In genomic region chr11:76312805-76313204, GRCm38 (mm10) we compare ENCODE assay signal across 17 mouse cellular contexts.
DNase-seq lines count a peak whose midpoint lies in the region; ATAC-seq and TF ChIP-seq lines count a peak whose summit lies in the region.
"Had no signal": no experiment of that assay in that cellular context is flagged by ENCODE, and none has a peak within 500 bp of the region (broad histone marks: within the 10 kb centered on the region; RNA-seq: fewer than 3 reads in every experiment).

No protein-coding gene starts in this region.

- H3K4me1 ChIP-seq in heart, embryonic 10.5 days, result peaks cover 57% of the 10 kb centered on the region
- peaks cover 43% of the 10 kb centered on the region for H3K4me1 ChIP-seq in brown adipose tissue, adult 24 weeks (ENCODE audit: control insufficient read depth, insufficient read depth, insufficient read length, low read length)
- peaks cover 52% of the 10 kb centered on the region for H3K4me1 ChIP-seq in limb, embryonic 11.5 days (ENCODE audit: control insufficient read depth, insufficient read depth, low read length)

- H3K27ac ChIP-seq in heart, embryonic 10.5 days, result no peak overlapping the region
- peak overlapping the region; percentile 77 for H3K27ac ChIP-seq in brown adipose tissue, adult 24 weeks (replicated peaks; ENCODE audit: low read depth, low read length)
- peak overlapping the region; percentile 88; the same call in 1 of the 2 replicates for H3K27ac ChIP-seq in limb, embryonic 11.5 days (replicated peaks; ENCODE audit: low read depth, low read length)
- no peak overlapping the region for H3K27ac ChIP-seq in layer of hippocampus, adult 2 months
- H3K27ac ChIP-seq: neural tube, embryonic 15.5 days had no signal

- DNase-seq in heart, adult 11 months, result peak; percentile 91
- no peak for DNase-seq in heart, embryonic 10.5 days (ENCODE audit: low spot score)
- DNase-seq in 3T3-L1 (ENCODE audit: low read depth, low spot score), result peak; percentile 74
- no peak for DNase-seq in limb, embryonic 11.5 days (ENCODE audit: low spot score)
- DNase-seq in layer of hippocampus, adult 2 months (ENCODE audit: low spot score in 2 of 2), result no peak
- no peak for DNase-seq in lung, postnatal 4 days
- no peak for DNase-seq in adrenal gland, adult 2 months
- DNase-seq: cerebellum, adult 11 months; gastrocnemius, postnatal 10 days; kidney, postnatal 10 days; layer of hippocampus, postnatal 36 days; left cerebral cortex, postnatal 4 days; lung, adult 2 months; retina, postnatal 1 day; thymus, postnatal 4 days had no signal

- H3K9ac ChIP-seq in limb, embryonic 11.5 days (ENCODE audit: low read length), result no peak overlapping the region
- H3K9ac ChIP-seq: neural tube, embryonic 15.5 days had no signal

- no peaks in the 10 kb centered on the region for H3K36me3 ChIP-seq in heart, embryonic 10.5 days
- no peaks in the 10 kb centered on the region for H3K36me3 ChIP-seq in limb, embryonic 11.5 days (ENCODE audit: control insufficient read depth, insufficient read depth, low read length)
- H3K36me3 ChIP-seq: neural tube, embryonic 15.5 days had no signal

- no peak overlapping the region for H3K4me2 ChIP-seq in limb, embryonic 11.5 days (ENCODE audit: low read depth, severe bottlenecking)
- H3K4me2 ChIP-seq: neural tube, embryonic 15.5 days had no signal

- no peak overlapping the region for H3K4me3 ChIP-seq in heart, embryonic 10.5 days
- no peak overlapping the region for H3K4me3 ChIP-seq in brown adipose tissue, adult 24 weeks (ENCODE audit: insufficient read depth, low read depth, low read length)
- H3K4me3 ChIP-seq in limb, embryonic 11.5 days (ENCODE audit: low read depth, low read length), result no peak overlapping the region
- no peak overlapping the region for H3K4me3 ChIP-seq in layer of hippocampus, adult 2 months
- H3K4me3 ChIP-seq: neural tube, embryonic 15.5 days had no signal

- WGBS in heart, embryonic 10.5 days, result 59% methylated on average over 4 of the region's 4 CpGs
- 32% methylated on average over 4 of the region's 4 CpGs for WGBS in limb, embryonic 11.5 days

- H3K27me3 ChIP-seq in heart, embryonic 10.5 days (ENCODE audit: insufficient read depth, poor library complexity, severe bottlenecking), result no peaks in the 10 kb centered on the region
- H3K27me3 ChIP-seq in limb, embryonic 11.5 days (ENCODE audit: control insufficient read depth, insufficient read depth, low read length), result no peaks in the 10 kb centered on the region
- H3K27me3 ChIP-seq: neural tube, embryonic 15.5 days had no signal

- no peak for TF ChIP-seq CTCF in layer of hippocampus, adult 2 months (conservative IDR thresholded peaks at IDR 0.05)

- H3K9me3 ChIP-seq in heart, embryonic 10.5 days, result no peaks in the 10 kb centered on the region
- no peaks in the 10 kb centered on the region for H3K9me3 ChIP-seq in limb, embryonic 11.5 days (ENCODE audit: control insufficient read depth, low read length)
- H3K9me3 ChIP-seq: neural tube, embryonic 15.5 days had no signal

- no peak for ATAC-seq in limb, embryonic 11.5 days (ENCODE audit: insufficient number of reproducible peaks, low FRiP score, low TSS enrichment, low read depth)

Comparison
In these comparisons a context has a peak if more than half of its experiments do, and no peak if none do; other contexts are left out.
1. DNase-seq: peak in heart, adult 11 months (single experiment) and 3T3-L1 (single experiment); none in heart, embryonic 10.5 days (single experiment), limb, embryonic 11.5 days (single experiment), layer of hippocampus, adult 2 months (0 of 2), lung, postnatal 4 days (0 of 2) and adrenal gland, adult 2 months (single experiment).
2. H3K27ac ChIP-seq: peak in brown adipose tissue, adult 24 weeks (single experiment) and limb, embryonic 11.5 days (single experiment); none in heart, embryonic 10.5 days (single experiment) and layer of hippocampus, adult 2 months (single experiment).